Comparison of ENCODE assay signal across 30 mouse cellular contexts in the genomic region with DNA sequence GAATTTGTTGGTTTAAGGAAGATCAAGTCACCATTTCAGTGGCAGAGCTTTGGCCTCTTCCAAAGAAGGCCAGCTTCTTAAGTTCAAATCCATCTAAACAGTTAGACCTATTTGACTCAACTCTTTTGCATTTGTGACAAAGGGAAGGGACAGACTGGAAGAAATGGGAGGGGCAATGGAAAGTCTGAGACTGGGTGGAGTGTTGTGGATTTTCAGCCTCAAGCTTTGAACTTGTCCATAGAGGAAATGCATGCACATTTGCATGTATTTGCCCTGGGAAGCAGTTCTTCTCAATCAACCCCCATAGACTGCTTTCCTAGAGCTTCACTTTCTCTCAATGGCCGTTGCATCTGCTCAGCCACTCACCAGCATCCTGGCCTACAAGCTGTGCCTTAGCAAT. TPM values are rescaled to one million over a fixed set of nuclear protein-coding genes. Genes with fewer than 3 reads are reported as not detected.
DNase-seq lines count a peak whose midpoint lies in the region; ATAC-seq and TF ChIP-seq lines count a peak whose summit lies in the region.
"Had no signal": no experiment of that assay in that cellular context is flagged by ENCODE, and none has a peak within 500 bp of the region (broad histone marks: within the 10 kb centered on the region; RNA-seq: fewer than 3 reads in every experiment).

No protein-coding gene starts in this region.

- H3K9me3 ChIP-seq in liver, embryonic 11.5 days (ENCODE audit: control insufficient read depth, low read length): no peaks in the 10 kb centered on the region
- H3K9me3 ChIP-seq in ES-E14 (ENCODE audit: control insufficient read depth, insufficient read depth, low read depth, low read length): no peaks in the 10 kb centered on the region
- no peaks in the 10 kb centered on the region for H3K9me3 ChIP-seq in liver, embryonic 13.5 days (replicated peaks)
- no peaks in the 10 kb centered on the region for H3K9me3 ChIP-seq in midbrain, embryonic 16.5 days (replicated peaks; ENCODE audit: control insufficient read depth, low read length, poor library complexity, severe bottlenecking)
- H3K9me3 ChIP-seq: embryonic facial prominence, embryonic 10.5 days; embryonic facial prominence, embryonic 15.5 days; hindbrain, embryonic 12.5 days; limb, embryonic 10.5 days; limb, embryonic 15.5 days; midbrain, embryonic 10.5 days; midbrain, embryonic 15.5 days; neural tube, embryonic 15.5 days had no signal

- H3K9ac ChIP-seq in liver, embryonic 11.5 days (ENCODE audit: low read depth, low read length): no peak overlapping the region
- no peak overlapping the region for H3K9ac ChIP-seq in ES-E14 (ENCODE audit: insufficient read depth, low read depth, low read length, poor library complexity, severe bottlenecking)
- H3K9ac ChIP-seq in liver, embryonic 13.5 days: peak overlapping the region; percentile 9; the same call in 1 of the 2 replicates
- H3K9ac ChIP-seq in midbrain, embryonic 16.5 days (ENCODE audit: low read depth, low read length): no peak overlapping the region
- H3K9ac ChIP-seq: limb, embryonic 15.5 days had no signal

- no peak for ATAC-seq in liver, embryonic 11.5 days (replicated peaks; ENCODE audit: low FRiP score)
- no peak for ATAC-seq in liver, embryonic 13.5 days (ENCODE audit: low read depth)
- no peak for ATAC-seq in monocyte, adult 5-6 weeks (replicated peaks; ENCODE audit: insufficient number of reproducible peaks, low FRiP score, low TSS enrichment, poor library complexity, severe bottlenecking)
- no peak for ATAC-seq in midbrain, embryonic 16.5 days
- ATAC-seq: forebrain, embryonic 14.5 days; hindbrain, postnatal 0 days; intestine, embryonic 16.5 days had no signal

- no peaks in the 10 kb centered on the region for H3K27me3 ChIP-seq in liver, embryonic 11.5 days (replicated peaks; ENCODE audit: control insufficient read depth, insufficient read depth, low read length)
- no peaks in the 10 kb centered on the region for H3K27me3 ChIP-seq in liver, embryonic 13.5 days
- H3K27me3 ChIP-seq in midbrain, embryonic 16.5 days (ENCODE audit: control insufficient read depth, insufficient read depth, low read depth, low read length): no peaks in the 10 kb centered on the region
- H3K27me3 ChIP-seq: embryonic facial prominence, embryonic 15.5 days; hindbrain, embryonic 12.5 days; limb, embryonic 15.5 days; midbrain, embryonic 15.5 days; neural tube, embryonic 15.5 days had no signal

- no peak for DNase-seq in liver, embryonic 11.5 days (ENCODE audit: low spot score)
- DNase-seq in liver (no peak), ES-E14 (ENCODE audit: low read depth, low spot score) (no peak)
- no peak for DNase-seq in liver, embryonic 13.5 days
- no peak for DNase-seq in neural tube, embryonic 10.5 days (ENCODE audit: extremely low spot score, low spot score)
- DNase-seq: adrenal gland, postnatal 25 days; cerebellum, adult 2 months; cerebellum, postnatal 14 days; gastrocnemius, postnatal 14 days; heart, postnatal 14 days; kidney, adult 8-10 months; kidney, postnatal 4 days; lung, embryonic 14.5 days; retina, postnatal 1 day; right cerebral cortex, postnatal 14 days; thymus, postnatal 14 days had no signal

- no peak overlapping the region for H3K4me3 ChIP-seq in liver, embryonic 11.5 days (ENCODE audit: low read depth, low read length)
- H3K4me3 ChIP-seq in ES-E14 (ENCODE audit: insufficient read depth in 1 of 2, low read depth in 1 of 2, low read length in 2 of 2, poor library complexity in 1 of 2, severe bottlenecking in 1 of 2): no peak overlapping the region
- no peak overlapping the region for H3K4me3 ChIP-seq in liver, embryonic 13.5 days (replicated peaks)
- no peak overlapping the region for H3K4me3 ChIP-seq in midbrain, embryonic 16.5 days (ENCODE audit: low read depth, low read length)

- H3K4me2 ChIP-seq in liver, embryonic 11.5 days: peak overlapping the region; percentile 9; the same call in 1 of the 2 replicates
- peak overlapping the region; percentile 69 for H3K4me2 ChIP-seq in liver, embryonic 13.5 days
- no peak overlapping the region for H3K4me2 ChIP-seq in midbrain, embryonic 16.5 days (ENCODE audit: low read length)

- no peak overlapping the region for H3K27ac ChIP-seq in liver, embryonic 11.5 days (ENCODE audit: low read depth, low read length)
- peak overlapping the region; percentile 47; the same call in 1 of the 2 replicates for H3K27ac ChIP-seq in ES-E14 (ENCODE audit: insufficient read depth, low read depth, low read length, poor library complexity, severe bottlenecking)
- no peak overlapping the region for H3K27ac ChIP-seq in liver, embryonic 13.5 days
- H3K27ac ChIP-seq in midbrain, embryonic 16.5 days (ENCODE audit: low read length): no peak overlapping the region
- H3K27ac ChIP-seq: embryonic facial prominence, embryonic 10.5 days; embryonic facial prominence, embryonic 15.5 days; hindbrain, embryonic 12.5 days; hindbrain, postnatal 0 days; kidney, postnatal 0 days; limb, embryonic 10.5 days; limb, embryonic 15.5 days; midbrain, embryonic 15.5 days; neural tube, embryonic 15.5 days had no signal

- in situ Hi-C loops in ES-E14 (cut with MboI; ENCODE audit: low sequenced_read_pairs in 2 of 2, unreplicated experiment in 2 of 2): loop anchor here (25.0 kb wide), 1 partner anchor 833 kb away; no protein-coding TSS in a partner anchor

- no peaks in the 10 kb centered on the region for H3K36me3 ChIP-seq in liver, embryonic 11.5 days (ENCODE audit: control insufficient read depth, insufficient read depth, low read length)
- H3K36me3 ChIP-seq in ES-E14 (ENCODE audit: control insufficient read depth, insufficient read depth, low read length, poor library complexity, severe bottlenecking): peaks cover 3% of the 10 kb centered on the region; the same call in 1 of the 2 replicates
- peaks cover 10% of the 10 kb centered on the region; the same call in 1 of the 2 replicates for H3K36me3 ChIP-seq in liver, embryonic 13.5 days
- H3K36me3 ChIP-seq in midbrain, embryonic 16.5 days (ENCODE audit: control insufficient read depth, insufficient read depth, low read length): no peaks in the 10 kb centered on the region
- H3K36me3 ChIP-seq: embryonic facial prominence, embryonic 15.5 days; hindbrain, embryonic 12.5 days; midbrain, embryonic 15.5 days; neural tube, embryonic 15.5 days had no signal

- 100% methylated on average over 1 of the region's 1 CpGs for WGBS in liver, embryonic 11.5 days
- WGBS in liver, embryonic 13.5 days (ENCODE audit: insufficient replicate concordance): 85% methylated on average over 1 of the region's 1 CpGs
- 91% methylated on average over 1 of the region's 1 CpGs for WGBS in midbrain, embryonic 16.5 days

- 0 out of 2 replicates have a peak, but pooled peaks cover 3% of the 10 kb centered on the region for H3K4me1 ChIP-seq in liver, embryonic 11.5 days (replicated peaks; ENCODE audit: control insufficient read depth, insufficient read depth, low read length)
- no peaks in the 10 kb centered on the region; a peak in 1 of 4 replicates for H3K4me1 ChIP-seq in ES-E14 (ENCODE audit: control insufficient read depth in 2 of 2, insufficient read depth in 2 of 2, low read length in 2 of 2, poor library complexity in 1 of 2)
- H3K4me1 ChIP-seq in liver, embryonic 13.5 days (replicated peaks): peaks cover 18% of the 10 kb centered on the region
- H3K4me1 ChIP-seq in midbrain, embryonic 16.5 days (ENCODE audit: control insufficient read depth, insufficient read depth, low read length): peaks cover 12% of the 10 kb centered on the region

TF ChIP-seq in ES-E14, 5 proteins besides CTCF, POLR2A, EP300 and RAD21:
- no peak for TF ChIP-seq ZC3H11A (IDR thresholded peaks at IDR 0.05; ENCODE audit: borderline replicate concordance, low read depth, low read length)
- no peak for TF ChIP-seq CHD2 (IDR thresholded peaks at IDR 0.05; ENCODE audit: low read depth, low read length)
- TF ChIP-seq HCFC1 (IDR thresholded peaks at IDR 0.05; ENCODE audit: borderline replicate concordance, insufficient read depth, low read length): no peak

RNA-seq across cellular contexts. Expression of gene Pex3, which starts 1.4 kb away (rescaled TPM):
- polyA plus RNA-seq in liver, embryonic 11.5 days (2014; fragmentation: Nextera tagmentation; extraction: Ambion mirVana): 21.1 and 26.1 TPM in 2 replicates
- total RNA-seq in ES-E14 (2012; rRNA removed): 14.8 and 17.5 TPM in 2 replicates
- polyA plus RNA-seq in liver, embryonic 13.5 days (2015; fragmentation: Nextera tagmentation; extraction: Ambion mirVana): 10.3 and 12.4 TPM in 2 replicates
- 18.2 to 27.8 TPM (median 21.1 TPM) in 3 replicates for total RNA-seq in monocyte, adult 5-6 weeks (2017)
- polyA plus RNA-seq in midbrain, embryonic 16.5 days (2015; fragmentation: Nextera tagmentation; extraction: Ambion mirVana): 29.5 and 34.2 TPM in 2 replicates

RNA-seq across cellular contexts. Expression of gene Adat2, which starts 1.6 kb away (rescaled TPM):
- polyA plus RNA-seq in liver, embryonic 11.5 days (2014; fragmentation: Nextera tagmentation; extraction: Ambion mirVana): 5.7 and 6.0 TPM in 2 replicates
- total RNA-seq in ES-E14 (2012; rRNA removed): 14.4 and 15.1 TPM in 2 replicates
- polyA plus RNA-seq in liver, embryonic 13.5 days (2015; fragmentation: Nextera tagmentation; extraction: Ambion mirVana): 3.5 and 3.7 TPM in 2 replicates
- total RNA-seq in monocyte, adult 5-6 weeks (2017): 1.6 to 2.9 TPM (median 1.7 TPM) in 3 replicates
- 1.1 and 1.4 TPM in 2 replicates for polyA plus RNA-seq in midbrain, embryonic 16.5 days (2015; fragmentation: Nextera tagmentation; extraction: Ambion mirVana)

RNA-seq across cellular contexts. Expression of gene Fuca2, which starts 55.0 kb away (rescaled TPM):
- 85.0 and 90.9 TPM in 2 replicates for polyA plus RNA-seq in liver, embryonic 11.5 days (2014; fragmentation: Nextera tagmentation; extraction: Ambion mirVana)
- 11.6 and 13.2 TPM in 2 replicates for total RNA-seq in ES-E14 (2012; rRNA removed)
- polyA plus RNA-seq in liver, embryonic 13.5 days (2015; fragmentation: Nextera tagmentation; extraction: Ambion mirVana): 60.9 and 69.7 TPM in 2 replicates
- 88.9 to 95.9 TPM (median 92.9 TPM) in 3 replicates for total RNA-seq in monocyte, adult 5-6 weeks (2017)
- polyA plus RNA-seq in midbrain, embryonic 16.5 days (2015; fragmentation: Nextera tagmentation; extraction: Ambion mirVana): 45.7 and 55.2 TPM in 2 replicates
